Mouse (Mus musculus) megakaryocyte-erythroid progenitor cell, adult 5-6 weeks (primary cell): ENCODE results near the gene Angpt4. TPM values are rescaled to one million over a fixed set of nuclear protein-coding genes. Genes with fewer than 3 reads are reported as not detected.

Source experiments
- ATAC-seq: replicated peaks from 2 replicates; pipeline ENCODE4 v1.8.0; 2016; ENCODE audit warnings: mild to moderate bottlenecking, inconsistent platforms; ENCODE audit not compliant: severe bottlenecking, poor library complexity, low FRiP score, low TSS enrichment
- total RNA-seq, 2 experiments: library from RNA; stranded (forward) in 1 of 2; stranded (reverse) in 1 of 2; fragments of 200-1000, 215-1000 nt in 1 of 2; fragments of >200 nt in 1 of 2; fragmentation: Nextera tagmentation in 1 of 2; gene quantifications; 2 replicates each; pipeline ENCODE4 v1.2.3; 2014 to 2017

Gene Angpt4
- total RNA-seq, 2 experiments from 2014 or later: not detected

DNA sequence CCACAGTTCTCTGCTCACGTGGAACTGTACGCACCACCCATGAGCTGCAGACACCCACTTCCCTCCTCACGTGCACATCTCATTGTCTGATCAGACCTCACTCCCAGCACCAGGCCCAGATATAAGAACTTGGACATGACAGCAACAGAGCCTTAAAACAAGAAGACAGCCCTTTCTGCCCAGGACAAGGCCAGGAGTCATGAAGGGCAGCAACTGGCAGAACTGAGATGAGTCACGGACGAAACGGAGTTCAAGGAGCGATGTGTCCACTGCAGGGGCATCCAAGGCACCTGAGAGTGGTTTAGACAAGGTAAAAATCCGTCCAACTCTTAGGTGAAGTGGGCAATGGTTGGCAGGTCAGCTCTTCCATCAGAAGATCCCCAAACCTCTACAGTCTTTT lies 42.7 kb downstream of the Angpt4 start:
- no peak for ATAC-seq

DNA sequence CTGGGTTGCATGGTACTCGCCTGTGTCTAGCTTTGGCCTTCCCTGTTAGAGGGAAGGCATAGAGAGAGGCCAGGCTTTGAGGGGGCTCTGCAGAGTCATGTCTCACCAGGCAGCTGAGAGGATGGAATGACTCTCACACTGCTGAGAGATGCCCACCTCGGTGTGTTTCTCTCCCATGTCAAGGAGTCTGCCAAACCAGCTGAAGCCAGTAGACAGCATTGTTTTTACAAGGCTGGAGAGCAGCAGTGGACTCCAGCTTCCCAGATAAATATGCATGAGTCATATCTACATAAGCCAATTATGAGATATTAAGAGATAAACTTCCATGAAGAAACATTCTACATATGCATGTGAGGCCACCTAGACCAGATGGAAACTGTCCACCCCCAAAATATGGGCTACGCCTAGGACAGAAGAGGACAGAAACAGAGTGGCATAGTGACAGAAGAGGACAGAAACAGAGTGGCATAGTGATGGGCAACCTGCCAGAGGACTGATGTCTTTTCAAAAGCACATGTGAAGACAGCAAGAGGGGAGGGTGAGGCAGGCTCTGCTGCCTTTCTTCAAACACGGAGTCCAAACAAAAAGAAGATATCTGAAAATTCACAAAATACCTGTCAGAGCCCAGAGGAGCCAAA lies 45.6 kb downstream of the Angpt4 start:
- ATAC-seq: no peak

DNA sequence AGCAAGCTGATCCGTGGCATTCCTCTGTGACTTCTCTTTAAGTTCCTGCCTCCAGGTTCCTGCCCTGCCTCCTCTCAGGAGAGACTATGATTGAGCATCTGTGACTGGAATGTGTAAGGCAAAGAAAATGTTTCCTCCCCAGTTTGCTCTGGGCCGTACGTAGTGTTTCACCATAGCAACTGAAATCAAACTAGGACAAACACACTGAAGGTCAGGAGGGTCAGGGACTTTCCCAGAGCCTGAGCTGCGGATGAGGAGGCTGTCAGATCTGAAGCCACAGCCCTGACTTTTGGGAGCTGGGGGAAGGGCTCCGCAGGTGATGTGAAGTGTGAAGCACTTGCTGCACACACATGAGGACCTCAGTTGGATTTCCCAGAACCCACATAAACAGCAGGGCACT lies 48.3 kb downstream of the Angpt4 start:
- ATAC-seq: no peak

- ATAC-seq: no peak
These were observed 50.5 kb downstream of the Angpt4 start for GRCm38 (mm10) chr2:151961284-151962196.

- ATAC-seq: peak; percentile 20; the same call in 1 of the 2 replicates
These were observed 51.5 kb downstream of the Angpt4 start for GRCm38 (mm10) chr2:151962474-151962873.

GRCm38 (mm10) chr2:151963319-151963718 lies 52.3 kb downstream of the Angpt4 start:
- no peak for ATAC-seq

DNA sequence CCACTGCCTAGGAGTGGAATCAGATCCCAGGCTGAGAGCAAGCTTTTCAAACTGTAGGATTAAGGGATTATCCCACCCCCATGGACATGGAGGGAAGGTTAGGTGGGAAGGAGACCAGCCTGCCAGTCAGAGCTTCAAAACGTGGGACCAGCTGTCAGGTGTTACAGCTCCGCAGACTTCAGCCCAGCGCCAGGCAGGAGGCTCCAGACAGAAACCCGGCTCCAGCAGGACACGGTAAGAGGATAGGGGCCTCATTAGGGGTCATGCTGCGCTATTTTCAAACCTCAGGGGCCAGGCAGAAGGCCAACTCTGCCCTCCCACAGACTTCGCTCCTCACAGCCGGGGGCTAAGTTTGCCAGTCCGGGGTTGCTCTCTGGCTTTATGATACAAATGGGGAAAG lies 53.0 kb downstream of the Angpt4 start:
- no peak for ATAC-seq

DNA sequence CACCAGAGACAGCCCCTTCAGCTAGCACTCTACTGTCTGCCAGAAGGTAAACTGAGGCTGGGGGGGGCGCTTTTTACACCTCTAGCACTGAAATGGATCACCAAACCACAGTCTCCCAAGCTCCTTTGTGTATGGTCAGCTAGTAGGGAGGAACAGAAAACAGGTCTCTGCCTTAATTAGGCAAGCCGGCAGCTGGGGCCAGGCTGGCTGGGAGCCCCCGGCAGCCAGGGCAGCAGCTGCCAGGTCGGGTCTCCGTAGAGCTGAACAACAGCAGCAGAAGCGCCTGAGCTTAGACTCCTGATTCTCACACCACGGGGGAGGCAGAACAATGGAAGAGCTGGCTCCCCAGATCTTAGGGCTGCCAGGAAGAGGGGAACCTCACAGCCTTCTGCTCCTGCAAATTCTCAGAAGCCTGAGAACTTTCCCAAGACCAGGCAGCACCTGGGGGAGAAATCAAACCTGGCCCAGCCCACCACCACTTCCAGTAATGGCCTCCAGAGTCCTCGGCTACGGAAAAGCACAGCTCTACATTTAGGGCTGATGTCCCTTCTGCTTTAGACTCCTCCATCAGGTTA lies 56.3 kb downstream of the Angpt4 start:
- no peak for ATAC-seq

GRCm38 (mm10) chr2:151967792-151968191 lies 56.8 kb downstream of the Angpt4 start:
- no peak for ATAC-seq

DNA sequence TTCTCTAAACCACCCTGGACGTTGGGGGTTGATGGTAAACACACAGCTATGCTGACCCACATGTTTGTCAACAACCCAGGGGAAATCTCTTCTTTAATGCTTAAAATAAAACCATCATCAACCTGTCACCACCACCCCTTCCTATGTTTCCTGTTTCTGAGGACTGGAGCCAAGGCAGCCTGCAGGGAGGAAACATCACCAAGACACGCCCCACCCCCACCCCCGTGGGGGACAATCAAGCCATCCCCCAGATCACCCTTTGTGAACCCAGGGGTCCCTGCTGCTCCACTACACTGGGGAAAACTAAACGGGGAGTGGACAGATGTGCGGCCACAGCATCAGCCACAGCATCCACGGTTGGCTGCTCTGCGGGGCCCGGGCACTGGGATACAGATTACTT lies 57.4 kb downstream of the Angpt4 start:
- ATAC-seq: no peak

DNA sequence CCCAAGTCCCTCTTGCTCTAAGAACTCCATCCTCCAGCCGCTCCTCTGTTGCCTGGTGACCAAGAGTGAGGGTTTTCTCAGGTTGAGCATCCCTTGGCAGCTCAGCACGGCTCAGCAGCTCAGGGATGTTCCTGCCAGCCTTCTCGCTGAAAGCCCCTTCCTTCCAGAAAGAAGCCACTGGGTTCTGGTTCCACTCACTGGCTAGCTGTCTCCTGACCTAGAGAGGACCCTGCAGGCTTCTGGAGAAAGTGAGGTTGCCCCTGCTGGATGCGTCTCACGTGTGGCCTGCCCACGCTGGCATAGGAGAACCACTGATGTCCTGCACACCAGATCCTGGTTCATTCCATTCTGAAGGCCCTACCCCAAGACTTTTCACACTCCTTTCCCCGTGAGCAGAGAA lies 58.0 kb downstream of the Angpt4 start:
- no peak for ATAC-seq

DNA sequence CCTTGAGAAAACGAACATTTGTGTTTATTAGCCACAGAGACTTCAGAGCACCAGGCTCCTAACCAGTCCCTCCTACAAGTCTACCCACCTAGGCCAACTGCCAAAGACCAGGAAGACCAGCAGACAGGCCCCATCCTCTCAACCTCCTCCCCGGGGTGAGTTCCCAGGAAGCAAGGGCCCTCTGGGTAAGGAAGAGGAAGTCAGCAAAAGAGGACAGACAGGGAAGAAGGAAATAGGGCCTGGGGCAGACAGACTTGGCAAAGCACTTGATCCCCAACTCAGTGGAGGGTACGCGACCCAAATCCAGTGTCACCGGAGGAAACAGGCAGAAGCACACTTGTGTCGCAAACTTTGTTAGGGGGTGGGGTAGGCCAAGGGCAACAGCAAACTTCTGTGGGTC lies 58.4 kb downstream of the Angpt4 start:
- ATAC-seq: no peak

GRCm38 (mm10) chr2:151970191-151971172 lies 59.5 kb downstream of the Angpt4 start:
- ATAC-seq: peak; percentile 83

GRCm38 (mm10) chr2:151971748-151972147 lies 60.7 kb downstream of the Angpt4 start:
- ATAC-seq: no peak

DNA sequence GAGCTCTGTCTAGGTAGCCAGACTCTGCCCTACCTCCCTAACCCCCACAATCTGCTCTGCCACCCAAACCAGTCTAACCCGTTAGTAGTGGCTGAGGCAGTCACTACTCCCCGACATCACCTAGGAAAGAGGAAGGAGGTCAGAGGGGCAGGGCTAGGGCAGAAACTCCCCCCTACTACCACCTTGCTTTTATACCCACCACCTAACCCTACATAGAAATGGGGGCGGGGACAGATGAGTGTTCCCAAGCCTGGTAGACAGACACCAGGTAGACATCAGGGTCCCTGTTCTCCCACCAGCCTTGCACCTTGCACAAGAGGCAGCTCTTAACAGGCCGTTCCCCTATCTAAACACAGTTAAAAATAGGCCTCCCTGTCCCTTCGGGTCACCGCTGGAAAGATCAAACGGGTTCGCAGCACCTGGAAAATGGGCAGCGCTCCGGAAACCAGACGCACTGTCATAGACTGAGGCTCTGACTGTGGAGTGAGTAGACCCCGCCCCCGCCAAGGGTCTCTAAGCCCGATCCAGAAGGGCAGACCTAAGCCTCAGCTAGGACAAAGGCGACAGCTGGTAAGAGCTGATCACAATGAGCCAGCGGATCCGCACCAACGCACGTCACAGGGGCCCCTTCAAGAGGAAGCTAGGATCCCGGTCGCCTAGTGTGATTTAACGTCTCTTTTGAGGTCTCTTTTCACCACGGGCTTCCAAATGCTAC lies 62.0 kb downstream of the Angpt4 start:
- peak; percentile 40 for ATAC-seq

GRCm38 (mm10) chr2:151973595-151974562 lies 62.9 kb downstream of the Angpt4 start:
- peak; percentile 1; the same call in 1 of the 2 replicates for ATAC-seq

DNA sequence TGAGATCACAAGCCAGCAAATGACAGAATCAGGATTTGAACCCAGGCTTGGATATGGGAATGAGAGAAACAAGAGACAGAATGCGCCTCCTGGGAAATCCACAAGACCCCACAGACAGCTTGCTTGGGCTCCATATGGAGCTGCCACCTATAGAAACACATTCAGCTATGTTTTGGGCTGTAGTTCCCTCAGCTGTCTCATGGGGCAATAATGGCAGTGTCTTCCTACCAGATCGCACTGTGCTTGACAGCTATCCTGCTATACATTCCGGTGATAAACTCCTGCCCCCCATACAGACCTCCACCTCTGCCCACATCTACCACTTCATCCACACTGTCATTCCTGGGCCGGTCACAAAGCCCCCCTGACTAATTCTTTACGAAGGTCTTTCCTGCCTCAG lies 64.3 kb downstream of the Angpt4 start:
- no peak for ATAC-seq

GRCm38 (mm10) chr2:151976067-151976466 lies 65.1 kb downstream of the Angpt4 start:
- no peak for ATAC-seq
